Mouse (Mus musculus): Measurements from ENCODE around the gene Ado.

Ado gene

GRCm38 (mm10) chr10:67548877-67549731 is at the start of gene Ado:
Gene Ado, minus strand, starts transcription at chr10:67548955.
- peak; percentile 88 for DNase-seq

DNA sequence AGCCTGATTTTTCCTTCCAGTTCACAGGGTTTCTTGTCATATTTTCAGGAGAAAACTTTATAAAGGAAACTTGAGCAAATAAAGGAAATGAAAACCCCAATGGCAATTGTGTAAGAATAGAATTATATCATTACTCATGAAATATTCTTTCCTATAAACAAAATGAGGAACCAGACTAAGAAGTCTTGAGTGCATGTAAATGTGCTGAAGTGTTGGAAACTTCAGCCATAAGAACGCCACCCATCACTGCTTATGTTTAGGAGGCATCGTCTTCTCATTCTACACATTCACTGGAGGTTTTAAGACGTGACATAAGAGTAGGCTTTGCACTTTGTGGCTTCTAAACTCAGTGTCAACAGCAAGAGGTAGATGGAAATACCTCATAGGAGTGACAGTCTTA is 46.5 kb upstream of the Ado start:
- DNase-seq = no peak

DNA sequence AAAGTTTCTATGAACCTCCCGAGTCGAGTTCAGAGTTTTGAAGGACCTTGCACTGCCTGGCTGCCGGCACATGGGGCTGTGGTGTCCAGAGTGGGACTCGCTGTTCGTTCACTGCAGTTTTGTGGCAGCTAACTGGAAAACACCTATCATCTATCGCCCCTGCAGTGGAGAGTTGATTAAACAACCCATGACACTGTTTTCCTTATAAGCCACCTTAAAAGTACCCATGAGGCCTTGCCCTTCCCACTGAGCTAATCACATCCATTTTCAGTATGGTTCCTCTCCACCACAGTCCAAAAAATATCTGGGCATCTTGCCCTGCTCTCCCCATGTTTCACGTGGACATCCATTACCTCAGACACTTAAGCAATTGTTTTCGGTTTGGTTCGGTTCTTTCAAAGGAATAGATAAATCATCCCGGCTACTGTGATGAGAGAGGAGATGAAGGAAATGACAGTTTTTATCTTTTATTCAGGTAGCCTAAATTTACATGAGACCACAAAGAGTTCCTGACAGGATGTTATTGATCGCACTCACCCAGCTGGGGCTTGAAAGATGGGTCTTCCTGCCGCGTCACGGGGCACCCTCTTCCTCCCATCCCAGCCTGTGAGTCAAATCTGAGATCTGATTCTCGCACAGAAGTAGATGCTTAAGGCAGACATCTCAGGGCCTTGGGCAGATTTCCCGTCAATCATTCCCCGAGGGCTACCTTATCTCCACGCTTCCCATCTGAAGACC is 37.3 kb upstream of the Ado start:
- DNase-seq = no peak

GRCm38 (mm10) chr10:67581698-67582285 is 33.0 kb upstream of the Ado start:
- no peak for DNase-seq

- DNase-seq = no peak
Measured at GRCm38 (mm10) chr10:67579830-67580229, 31.1 kb upstream of the Ado start.

- DNase-seq = no peak
Measured at GRCm38 (mm10) chr10:67573310-67573709, 24.6 kb upstream of the Ado start.

GRCm38 (mm10) chr10:67571443-67571842 is 22.7 kb upstream of the Ado start:
- DNase-seq = no peak

- DNase-seq = no peak
Measured at GRCm38 (mm10) chr10:67569539-67569938, 20.8 kb upstream of the Ado start.

GRCm38 (mm10) chr10:67566104-67566503 is 17.3 kb upstream of the Ado start:
- DNase-seq = no peak

DNA sequence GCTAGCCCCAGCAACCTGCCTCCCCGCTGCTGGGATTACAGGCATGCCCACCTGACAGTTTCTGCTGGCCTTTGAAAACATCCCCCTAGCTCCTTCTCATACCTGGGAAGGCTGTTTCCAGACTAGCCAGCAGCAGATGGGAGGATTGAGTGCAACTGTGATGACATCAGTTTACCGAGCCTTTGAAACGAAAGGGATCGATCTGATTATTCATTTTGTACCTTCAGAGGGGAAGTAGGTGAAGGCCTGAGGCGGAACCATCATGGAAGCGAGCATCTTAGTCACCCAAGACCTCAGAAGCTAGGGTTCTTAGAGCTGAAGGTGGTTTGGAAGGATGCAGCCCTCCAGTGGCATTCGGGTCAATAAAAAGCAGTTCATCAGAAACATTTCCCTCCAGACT is 15.8 kb upstream of the Ado start:
- DNase-seq = no peak

GRCm38 (mm10) chr10:67561185-67561584 is 12.4 kb upstream of the Ado start:
- DNase-seq = no peak

DNA sequence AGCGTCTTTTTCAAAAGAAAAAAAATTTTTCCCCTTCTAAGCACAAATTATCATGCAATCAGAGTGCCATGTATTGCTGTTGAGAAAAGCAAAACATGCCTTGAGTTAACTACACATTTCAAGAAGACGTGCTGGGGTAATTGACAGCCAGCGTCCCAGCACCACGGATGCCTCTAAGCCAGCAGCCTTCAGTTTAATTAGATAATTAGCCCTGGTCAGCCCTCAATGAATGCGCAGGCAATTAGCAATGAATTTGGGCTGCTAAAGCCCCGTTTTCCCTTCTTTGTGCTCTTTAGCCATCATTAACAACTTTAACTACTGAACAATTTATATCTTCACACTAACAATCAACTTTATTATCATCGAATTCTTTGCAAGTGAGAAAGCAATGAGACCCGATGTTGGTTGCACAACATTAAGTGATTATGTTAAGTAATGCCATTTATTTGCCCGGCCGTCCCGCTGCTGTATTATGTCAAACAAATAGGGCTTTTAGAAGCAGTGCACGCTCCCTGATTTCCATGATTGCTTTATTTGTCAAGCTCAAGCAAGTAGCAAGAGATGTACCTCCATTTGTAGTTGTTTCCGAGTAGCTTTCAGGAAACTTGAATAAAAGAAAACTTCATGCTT is 11.1 kb upstream of the Ado start:
- no peak for DNase-seq

DNA sequence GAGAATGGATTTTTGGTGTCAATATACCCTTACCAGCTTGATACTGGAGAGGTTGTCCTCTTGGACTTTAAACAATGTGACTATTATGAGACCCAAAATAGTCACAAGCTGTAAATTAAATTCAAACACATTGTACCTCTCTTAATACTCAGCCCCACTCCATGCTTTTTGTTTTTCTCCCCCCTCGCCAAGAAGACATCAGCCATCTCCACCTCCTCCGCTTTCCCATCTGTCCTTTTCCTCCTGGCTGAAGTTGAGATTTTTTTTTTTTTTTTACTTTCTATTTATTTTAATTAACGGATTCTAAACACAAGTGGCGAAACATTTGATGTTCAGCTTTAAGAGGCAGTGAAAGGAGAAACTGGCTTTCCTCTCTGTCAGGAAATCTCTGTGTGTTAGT is 9.3 kb upstream of the Ado start:
- DNase-seq = no peak

- DNase-seq = peak; percentile 56
Measured at GRCm38 (mm10) chr10:67548261-67548854, 397 bp downstream of the Ado start.

- DNase-seq = peak; percentile 26
Measured at GRCm38 (mm10) chr10:67547850-67548260, 900 bp downstream of the Ado start.

GRCm38 (mm10) chr10:67540591-67540990 is 8.2 kb downstream of the Ado start:
- DNase-seq = no peak

- no peak for DNase-seq
Measured at GRCm38 (mm10) chr10:67539401-67539730, 9.4 kb downstream of the Ado start.

DNA sequence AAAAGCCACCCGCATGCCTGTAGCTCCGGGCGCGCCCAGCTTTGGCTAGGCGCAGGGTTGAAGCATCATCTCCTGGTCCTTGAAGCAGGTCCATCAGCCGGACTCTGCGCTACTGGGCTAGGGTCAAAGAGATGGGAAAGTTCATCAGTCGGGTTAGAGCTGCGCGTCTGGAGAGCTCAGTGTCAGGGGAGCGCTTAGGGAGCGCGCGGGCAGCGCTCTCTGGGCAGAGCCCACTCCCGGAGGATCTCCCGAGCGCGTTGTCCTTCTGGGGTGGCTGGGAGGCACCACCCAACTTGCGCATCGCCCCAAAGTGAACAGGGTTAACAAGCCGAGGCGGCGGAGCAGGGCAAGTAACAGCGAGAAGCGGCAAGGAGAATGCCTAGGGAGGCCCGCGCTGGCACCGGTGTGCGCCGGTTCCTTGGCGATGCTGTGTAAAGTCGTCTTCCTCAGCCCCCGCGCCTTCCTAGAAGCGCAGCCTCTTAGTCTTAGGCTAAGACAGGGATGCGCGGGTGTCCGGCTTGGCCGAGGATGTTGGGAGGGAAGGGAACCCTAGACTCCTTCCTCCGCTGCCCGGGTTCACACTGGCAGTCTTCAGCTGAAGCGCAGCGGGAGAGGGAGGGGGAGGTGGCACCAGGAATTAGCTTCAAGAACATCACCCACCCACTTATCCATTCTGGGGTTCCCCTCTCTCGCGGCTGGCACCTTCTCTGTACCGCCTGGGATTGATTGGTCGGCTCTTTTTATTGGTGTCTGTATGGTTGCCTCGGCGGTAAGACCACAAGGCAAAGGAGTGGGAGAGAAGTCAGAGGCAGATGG is 10.0 kb downstream of the Ado start:
- DNase-seq = no peak

GRCm38 (mm10) chr10:67538106-67538505 is 10.6 kb downstream of the Ado start:
- DNase-seq = peak; percentile 9

DNA sequence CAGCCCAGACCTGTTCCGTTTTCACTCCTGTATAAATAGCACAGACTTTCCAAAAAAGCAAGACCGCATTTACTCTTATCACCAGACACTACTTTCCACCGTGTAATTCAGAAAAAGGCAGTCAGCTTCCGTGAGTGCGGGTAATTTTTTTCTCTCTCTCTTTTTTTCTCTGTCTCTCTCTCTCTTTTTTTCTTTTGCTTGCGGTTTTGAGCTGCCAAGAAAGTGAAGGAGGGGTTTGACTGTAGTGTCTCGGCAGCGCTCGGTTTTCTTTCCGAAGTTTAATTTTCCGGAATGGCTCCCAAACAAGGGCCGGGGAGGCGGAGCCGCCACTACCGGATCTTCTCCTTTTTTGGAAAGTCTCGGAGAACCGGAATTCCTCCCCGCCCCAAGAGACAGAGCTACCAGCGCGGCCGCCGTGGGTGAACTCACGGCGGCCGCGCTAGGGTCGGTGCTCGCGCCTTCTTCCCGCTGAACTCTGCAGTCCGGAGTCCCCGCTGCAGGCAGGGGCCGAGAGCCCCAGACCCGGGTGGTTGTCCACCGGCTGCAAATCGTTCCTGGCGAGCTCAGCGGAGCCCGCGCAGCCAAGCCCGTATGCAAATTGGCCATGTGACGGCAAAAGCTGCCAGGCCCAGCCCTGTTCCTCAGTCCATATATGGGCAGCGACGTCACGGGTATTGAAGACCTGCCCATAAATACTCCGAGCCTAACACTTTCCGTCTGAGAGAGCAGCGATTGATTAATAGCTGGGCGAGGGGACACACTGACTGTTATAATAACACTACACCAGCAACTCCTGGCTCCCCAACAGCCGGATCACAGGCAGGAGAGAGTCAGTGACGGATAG is 11.4 kb downstream of the Ado start:
- DNase-seq = peak; percentile 97

GRCm38 (mm10) chr10:67536621-67537141 is 12.1 kb downstream of the Ado start:
- peak; percentile 65 for DNase-seq

Data from lung, postnatal 10 days (tissue).